Mouse (Mus musculus): ENCODE data around the gene Bace2. TPM values are rescaled to one million over a fixed set of nuclear protein-coding genes. Genes with fewer than 3 reads are reported as not detected.

Bace2 gene
- polyA plus RNA-seq, 1 experiment from 2014 or later, result 12.2 TPM

GRCm38 (mm10) chr16:97370258-97370657, 13.7 kb downstream of the Bace2 start:
- DNase-seq (no peak), ATAC-seq (ENCODE audit: insufficient read depth) (no peak)
- Histone ChIP-seq H3K36me3 (ENCODE audit: insufficient read depth) (no peaks in the 10 kb centered on the region), H3K4me3 (ENCODE audit: low read depth, low read length) (no peak overlapping the region), H3K4me1 (ENCODE audit: insufficient read depth) (no peaks in the 10 kb centered on the region), H3K27ac (ENCODE audit: low read depth) (no peak overlapping the region), H3K27me3 (ENCODE audit: insufficient read depth, low read length) (no peaks in the 10 kb centered on the region), H3K9me3 (ENCODE audit: low read depth, low read length) (no peaks in the 10 kb centered on the region), H3K9ac (no peak overlapping the region), H3K4me2 (no peak overlapping the region)
- WGBS, result 75% methylated on average over 4 of the region's 4 CpGs
- no peak for TF ChIP-seq CTCF (IDR thresholded peaks at IDR 0.05; ENCODE audit: low read depth)

DNA sequence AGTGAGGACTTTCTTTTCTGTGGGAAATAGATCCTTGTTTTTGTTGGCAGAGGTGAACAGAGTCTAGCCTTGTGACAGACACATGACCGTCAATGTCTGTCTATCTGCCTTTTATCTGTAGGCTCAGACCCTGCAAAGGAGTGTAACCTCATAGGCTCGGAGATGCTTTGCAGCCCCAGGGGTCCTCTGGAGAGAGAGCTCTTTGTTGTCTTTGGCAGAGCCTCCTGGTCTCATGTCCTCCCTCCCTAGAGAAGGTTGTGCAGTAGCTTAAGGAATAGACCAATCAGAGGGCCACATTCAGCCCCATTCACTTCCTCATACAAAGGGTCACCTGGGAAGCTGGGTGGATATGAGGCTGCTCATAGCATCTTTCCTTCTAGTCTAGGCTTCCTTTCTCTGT, 31.4 kb downstream of the Bace2 start:
- H3K27me3 ChIP-seq (ENCODE audit: insufficient read depth, low read length), result no peaks in the 10 kb centered on the region
- DNase-seq (no peak), ATAC-seq (ENCODE audit: insufficient read depth) (no peak)
- H3K9ac ChIP-seq, result no peak overlapping the region
- no peak overlapping the region for H3K4me2 ChIP-seq
- H3K27ac ChIP-seq (ENCODE audit: low read depth), result no peak overlapping the region
- 56% methylated on average over 2 of the region's 2 CpGs for WGBS
- H3K4me3 ChIP-seq (ENCODE audit: low read depth, low read length), result no peak overlapping the region
- H3K36me3 ChIP-seq (ENCODE audit: insufficient read depth), result no peaks in the 10 kb centered on the region
- no peaks in the 10 kb centered on the region for H3K9me3 ChIP-seq (ENCODE audit: low read depth, low read length)
- H3K4me1 ChIP-seq (ENCODE audit: insufficient read depth), result 0 out of 2 replicates have a peak, but pooled peaks cover 7% of the 10 kb centered on the region
- TF ChIP-seq CTCF (IDR thresholded peaks at IDR 0.05; ENCODE audit: low read depth), result no peak

DNA sequence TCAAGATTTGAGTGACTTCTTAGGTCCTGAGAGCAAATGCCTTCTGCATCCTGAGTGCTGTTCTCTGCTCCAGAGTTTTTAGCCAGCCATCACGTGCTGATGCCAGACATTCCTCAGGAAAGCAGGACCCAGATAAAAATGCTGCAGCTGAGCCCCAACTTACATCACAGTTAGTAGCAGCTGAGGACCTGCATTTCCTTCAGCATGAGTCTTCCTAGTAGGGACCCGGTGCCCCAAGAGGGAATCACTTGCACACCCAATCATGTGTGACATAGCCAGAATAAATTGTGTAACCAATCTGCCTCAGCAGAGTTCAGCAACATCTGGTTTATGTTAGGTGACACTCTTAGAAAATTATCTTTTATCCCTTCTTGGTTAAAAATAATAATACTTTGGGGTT, 34.7 kb downstream of the Bace2 start:
- Histone ChIP-seq H3K4me1 (ENCODE audit: insufficient read depth) (0 out of 2 replicates have a peak, but pooled peaks cover 7% of the 10 kb centered on the region), H3K4me2 (no peak overlapping the region), H3K9me3 (ENCODE audit: low read depth, low read length) (no peaks in the 10 kb centered on the region), H3K9ac (no peak overlapping the region), H3K27ac (ENCODE audit: low read depth) (no peak overlapping the region), H3K4me3 (ENCODE audit: low read depth, low read length) (no peak overlapping the region), H3K27me3 (ENCODE audit: insufficient read depth, low read length) (no peaks in the 10 kb centered on the region), H3K36me3 (ENCODE audit: insufficient read depth) (no peaks in the 10 kb centered on the region)
- DNase-seq (peak; percentile 73), ATAC-seq (ENCODE audit: insufficient read depth) (peak; percentile 75)
- 20% methylated on average over 2 of the region's 2 CpGs for WGBS
- no peak for TF ChIP-seq CTCF (IDR thresholded peaks at IDR 0.05; ENCODE audit: low read depth)

DNA sequence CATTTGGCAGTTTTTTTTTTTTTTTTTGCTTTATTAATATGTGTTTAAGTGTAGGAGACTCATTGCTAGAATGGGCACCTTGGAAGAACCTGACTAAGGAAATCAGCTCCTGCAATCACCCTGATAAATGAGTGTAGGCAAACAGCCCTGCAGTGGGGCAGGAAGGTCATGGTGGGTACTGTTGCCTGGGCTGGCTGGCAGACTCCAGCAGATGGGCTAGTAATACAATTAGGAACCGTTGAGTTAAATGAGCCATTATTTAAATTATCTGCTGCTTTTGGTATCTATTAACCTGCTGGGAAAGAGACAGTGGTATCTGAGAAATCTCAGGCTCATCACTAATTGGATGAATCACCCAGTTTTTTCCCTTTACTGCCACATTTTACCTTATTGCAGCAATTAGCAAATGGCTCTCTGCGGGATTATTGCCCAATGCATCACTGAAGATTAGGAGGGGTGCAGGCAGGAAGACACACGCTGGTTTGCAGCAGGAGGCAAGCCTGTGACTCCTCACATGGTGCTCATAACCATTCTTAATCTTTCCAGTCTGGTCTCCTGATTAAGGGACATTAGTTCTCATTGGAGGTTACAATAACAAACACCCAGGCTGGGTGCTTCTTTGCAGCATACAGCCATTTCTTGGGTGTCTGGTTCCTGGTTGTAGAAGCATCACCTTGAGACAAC, 35.3 kb downstream of the Bace2 start:
- no peak for TF ChIP-seq CTCF (IDR thresholded peaks at IDR 0.05; ENCODE audit: low read depth)
- DNase-seq, result no peak

DNA sequence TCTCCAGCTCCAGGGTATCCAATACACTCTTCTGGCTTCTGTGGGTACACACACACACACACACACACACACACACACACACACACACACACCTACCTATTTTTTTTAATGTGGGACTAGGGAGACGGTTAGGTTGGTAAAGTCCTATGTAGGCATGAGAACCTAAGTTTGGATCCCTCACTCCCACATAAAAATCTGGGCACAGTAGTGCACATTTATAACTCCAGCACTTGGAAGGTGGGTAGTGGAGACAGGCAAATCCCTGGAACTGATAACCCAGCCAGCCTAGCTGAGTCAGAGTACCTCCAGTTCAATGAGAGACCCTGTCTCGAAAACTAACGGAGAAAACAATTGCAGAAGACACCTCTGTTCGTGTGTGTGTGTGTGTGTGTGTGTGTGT, 39.9 kb downstream of the Bace2 start:
- 0 out of 2 replicates have a peak, but pooled peaks cover 4% of the 10 kb centered on the region for H3K4me1 ChIP-seq (ENCODE audit: insufficient read depth)
- H3K27me3 ChIP-seq (ENCODE audit: insufficient read depth, low read length), result no peaks in the 10 kb centered on the region
- DNase-seq, result no peak
- TF ChIP-seq CTCF (IDR thresholded peaks at IDR 0.05; ENCODE audit: low read depth), result no peak
- WGBS, result 87% methylated on average over 4 of the region's 4 CpGs
- no peak overlapping the region for H3K4me3 ChIP-seq (ENCODE audit: low read depth, low read length)
- H3K9ac ChIP-seq, result no peak overlapping the region
- ATAC-seq (ENCODE audit: insufficient read depth), result no peak
- H3K27ac ChIP-seq (ENCODE audit: low read depth), result no peak overlapping the region
- no peak overlapping the region for H3K4me2 ChIP-seq
- H3K36me3 ChIP-seq (ENCODE audit: insufficient read depth), result no peaks in the 10 kb centered on the region
- no peaks in the 10 kb centered on the region for H3K9me3 ChIP-seq (ENCODE audit: low read depth, low read length)

More for the DNA sequence above, 35.3 kb downstream of the Bace2 start:
- Histone ChIP-seq H3K27ac (ENCODE audit: low read depth) (no peak overlapping the region), H3K9ac (no peak overlapping the region), H3K4me3 (ENCODE audit: low read depth, low read length) (no peak overlapping the region), H3K27me3 (ENCODE audit: insufficient read depth, low read length) (no peaks in the 10 kb centered on the region), H3K36me3 (ENCODE audit: insufficient read depth) (no peaks in the 10 kb centered on the region), H3K4me1 (ENCODE audit: insufficient read depth) (0 out of 2 replicates have a peak, but pooled peaks cover 7% of the 10 kb centered on the region), H3K9me3 (ENCODE audit: low read depth, low read length) (no peaks in the 10 kb centered on the region), H3K4me2 (no peak overlapping the region)
- no peak; the same call in 1 of the 2 replicates for ATAC-seq (ENCODE audit: insufficient read depth)
- 35% methylated on average over 3 of the region's 3 CpGs for WGBS

GRCm38 (mm10) chr16:97397945-97398531, 41.5 kb downstream of the Bace2 start:
- Histone ChIP-seq H3K4me1 (ENCODE audit: insufficient read depth) (0 out of 2 replicates have a peak, but pooled peaks cover 6% of the 10 kb centered on the region), H3K9ac (no peak overlapping the region), H3K36me3 (ENCODE audit: insufficient read depth) (no peaks in the 10 kb centered on the region), H3K4me2 (no peak overlapping the region), H3K27me3 (ENCODE audit: insufficient read depth, low read length) (no peaks in the 10 kb centered on the region), H3K9me3 (ENCODE audit: low read depth, low read length) (no peaks in the 10 kb centered on the region), H3K27ac (ENCODE audit: low read depth) (no peak overlapping the region), H3K4me3 (ENCODE audit: low read depth, low read length) (no peak overlapping the region)
- whole genome bisulfite sequencing, result 66% methylated on average over 2 of the region's 2 CpGs
- ATAC-seq (ENCODE audit: insufficient read depth) (no peak), DNase-seq (no peak)
- no peak for TF ChIP-seq CTCF (IDR thresholded peaks at IDR 0.05; ENCODE audit: low read depth)

GRCm38 (mm10) chr16:97399991-97400390, 43.4 kb downstream of the Bace2 start:
- 67% methylated on average over 4 of the region's 4 CpGs for WGBS
- no peak overlapping the region for H3K4me2 ChIP-seq
- DNase-seq, result no peak
- no peaks in the 10 kb centered on the region for H3K9me3 ChIP-seq (ENCODE audit: low read depth, low read length)
- no peak overlapping the region for H3K27ac ChIP-seq (ENCODE audit: low read depth)
- H3K9ac ChIP-seq, result no peak overlapping the region
- no peaks in the 10 kb centered on the region for H3K36me3 ChIP-seq (ENCODE audit: insufficient read depth)
- no peak overlapping the region for H3K4me3 ChIP-seq (ENCODE audit: low read depth, low read length)
- no peak for ATAC-seq (ENCODE audit: insufficient read depth)
- H3K27me3 ChIP-seq (ENCODE audit: insufficient read depth, low read length), result no peaks in the 10 kb centered on the region
- 0 out of 2 replicates have a peak, but pooled peaks have one; percentile 3 for TF ChIP-seq CTCF (IDR thresholded peaks at IDR 0.05; ENCODE audit: low read depth)
- 0 out of 2 replicates have a peak, but pooled peaks cover 6% of the 10 kb centered on the region for H3K4me1 ChIP-seq (ENCODE audit: insufficient read depth)

Measured in lung, embryonic 14.5 days (tissue).